Mouse (Mus musculus) hematopoietic stem cell, adult 5-6 weeks (primary cell): ENCODE measurements around the gene Babam2. TPM values are rescaled to one million over a fixed set of nuclear protein-coding genes. Genes with fewer than 3 reads are reported as not detected.

Source experiments
- ATAC-seq, 2 experiments: fragments of 125-278 bp in 1 of 2; replicated peaks in 1 of 2; 2 replicates each; pipeline ENCODE4 v1.8.0; 2016 to 2017; ENCODE audit warnings: inconsistent platforms in 2 of 2, mild to moderate bottlenecking in 2 of 2, moderate number of reproducible peaks in 2 of 2, low read depth in 1 of 2, moderate TSS enrichment in 1 of 2; ENCODE audit not compliant: low FRiP score in 2 of 2, poor library complexity in 2 of 2, severe bottlenecking in 2 of 2, insufficient read depth in 1 of 2, low TSS enrichment in 1 of 2
- total RNA-seq: library from RNA; stranded (forward); fragments of 172-1452, 232-1000 nt; gene quantifications from 2 replicates; pipeline ENCODE4 v1.2.3, GENCODE M21; 2017

The Babam2 gene
- total RNA-seq, 1 experiment from 2014 or later: 36.1 TPM

DNA sequence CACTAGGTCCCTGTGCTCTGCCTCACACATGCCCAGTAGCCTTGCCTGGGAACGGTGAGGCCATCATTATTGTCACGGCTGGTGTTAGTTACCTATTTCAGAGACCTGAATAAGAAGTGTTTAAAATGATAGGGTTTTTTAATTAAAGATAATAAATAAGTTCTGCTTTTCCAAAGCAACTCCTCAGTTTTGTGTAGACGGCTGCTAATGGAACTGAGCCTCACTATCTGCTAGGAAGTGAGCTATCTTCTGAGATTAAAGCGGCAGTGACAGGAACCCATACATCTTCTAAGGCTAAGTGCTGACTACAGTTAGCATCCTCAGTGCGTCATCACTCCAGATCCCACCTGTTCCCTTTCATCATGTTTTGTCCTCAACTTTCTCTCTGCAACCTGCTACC, 284.6 kb downstream of the Babam2 start:
- ATAC-seq: no peak

- ATAC-seq: no peak
Measured at GRCm38 (mm10) chr5:31983161-31983560, 285.7 kb downstream of the Babam2 start.

- ATAC-seq: peak in 1 of 2 experiments; percentile 7; a peak in 1 of 4 replicates
Measured at GRCm38 (mm10) chr5:31983817-31984368, 286.4 kb downstream of the Babam2 start.

GRCm38 (mm10) chr5:31984369-31984961, 287.0 kb downstream of the Babam2 start:
- ATAC-seq: peak; percentile 22 to 76; a peak in 3 of 4 replicates

DNA sequence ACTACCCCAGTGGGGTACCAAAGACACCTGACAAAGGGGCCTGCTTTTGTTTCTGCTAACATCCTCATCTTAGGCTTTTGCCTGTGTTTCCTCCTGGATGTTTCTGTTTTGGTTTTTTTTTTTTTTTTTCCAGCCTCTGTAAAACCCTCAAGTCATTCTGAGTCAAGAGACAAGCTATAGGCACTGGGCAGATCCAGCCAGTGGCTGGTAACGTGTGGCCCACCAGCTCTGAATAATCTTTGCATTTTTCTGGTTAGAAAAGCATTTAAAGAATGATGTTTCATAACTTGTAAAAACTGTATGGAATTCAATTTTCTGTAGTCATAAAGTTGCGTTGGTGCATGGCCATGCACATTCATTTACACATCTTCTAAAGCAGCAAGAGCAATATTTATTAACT, 287.5 kb downstream of the Babam2 start:
- ATAC-seq: no peak

DNA sequence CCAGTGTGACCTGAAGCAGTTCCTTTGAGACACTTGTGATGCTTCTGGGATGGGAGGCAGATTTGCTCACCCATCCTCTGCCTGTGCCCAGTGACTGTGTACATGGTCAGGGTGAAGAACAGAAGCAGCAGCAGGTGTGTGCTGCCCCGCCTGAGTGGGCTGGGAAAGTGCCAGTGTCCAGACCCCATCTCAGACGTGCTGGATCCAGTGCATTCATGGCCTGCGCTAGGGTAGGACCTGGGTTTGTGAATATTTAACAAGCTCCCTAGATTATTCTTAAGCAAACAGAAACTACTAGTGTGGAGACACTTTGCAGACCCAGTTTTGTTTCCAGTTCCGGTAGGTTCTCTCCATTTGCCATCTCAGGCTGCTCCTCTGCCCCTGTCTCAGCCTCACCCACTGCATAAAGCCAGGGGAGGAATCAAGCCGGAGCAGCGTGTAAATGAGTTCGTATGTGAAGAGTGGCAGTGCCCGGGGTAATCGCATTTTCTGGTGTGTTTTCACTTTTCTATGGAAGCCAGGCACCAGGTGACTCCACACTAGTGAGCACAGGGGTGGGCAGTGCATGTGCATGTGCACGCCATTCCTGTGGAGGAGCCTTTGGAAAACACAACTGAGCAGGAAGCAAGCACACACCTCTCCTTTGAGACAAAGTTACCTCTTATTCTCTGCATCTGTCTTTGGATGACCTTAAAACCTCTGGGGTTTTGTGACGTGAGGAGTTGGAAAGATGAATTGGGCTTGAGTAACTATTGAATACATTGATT, 290.2 kb downstream of the Babam2 start:
- no peak for ATAC-seq

- ATAC-seq: no peak
Measured at GRCm38 (mm10) chr5:31997189-31997954, 299.9 kb downstream of the Babam2 start.

GRCm38 (mm10) chr5:31998806-31999205, 301.3 kb downstream of the Babam2 start:
- ATAC-seq: no peak

DNA sequence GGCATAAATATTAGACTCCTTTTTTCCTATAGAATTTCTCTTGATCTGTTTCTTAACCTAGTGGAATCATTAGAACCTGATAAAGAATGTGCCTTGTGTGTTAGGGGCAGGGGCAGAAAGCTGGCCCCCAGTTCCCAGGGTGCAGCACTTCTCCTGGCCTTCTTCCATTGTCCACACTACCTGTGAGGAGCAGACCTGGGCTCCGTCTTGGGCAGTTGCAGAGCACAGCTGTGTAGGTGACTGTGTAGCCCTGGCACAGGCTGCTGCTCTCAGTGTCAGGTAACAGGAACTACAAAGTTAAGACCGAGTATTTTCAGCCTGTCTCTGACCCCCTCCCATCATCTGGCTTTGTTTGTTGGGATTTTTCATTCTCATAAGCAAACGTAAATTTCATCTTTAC, 302.6 kb downstream of the Babam2 start:
- no peak for ATAC-seq

- ATAC-seq: no peak
Measured at GRCm38 (mm10) chr5:32001266-32001665, 303.8 kb downstream of the Babam2 start.

- no peak for ATAC-seq
Measured at GRCm38 (mm10) chr5:32001771-32002170, 304.3 kb downstream of the Babam2 start.

GRCm38 (mm10) chr5:32008401-32008800, 310.9 kb downstream of the Babam2 start:
- ATAC-seq: no peak

DNA sequence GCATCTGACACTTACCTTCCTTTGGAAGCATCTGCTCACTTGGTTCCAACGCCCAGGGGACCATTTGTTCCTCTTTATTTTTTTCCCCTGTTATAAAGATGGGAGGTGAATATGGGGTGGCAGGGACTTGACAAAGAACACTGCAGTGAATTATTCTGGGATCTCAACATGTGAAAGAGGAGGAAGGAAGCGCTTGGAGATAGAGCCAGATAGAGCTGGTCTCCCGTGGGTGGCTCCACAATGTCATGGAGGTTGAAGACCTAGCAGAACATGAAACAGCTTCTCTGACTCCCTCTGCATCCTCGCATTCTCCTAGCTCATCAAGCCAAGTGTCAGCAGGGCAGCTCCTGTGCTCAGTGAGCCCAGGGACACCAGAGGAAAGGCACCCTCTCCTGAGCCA, 312.6 kb downstream of the Babam2 start:
- ATAC-seq: no peak

DNA sequence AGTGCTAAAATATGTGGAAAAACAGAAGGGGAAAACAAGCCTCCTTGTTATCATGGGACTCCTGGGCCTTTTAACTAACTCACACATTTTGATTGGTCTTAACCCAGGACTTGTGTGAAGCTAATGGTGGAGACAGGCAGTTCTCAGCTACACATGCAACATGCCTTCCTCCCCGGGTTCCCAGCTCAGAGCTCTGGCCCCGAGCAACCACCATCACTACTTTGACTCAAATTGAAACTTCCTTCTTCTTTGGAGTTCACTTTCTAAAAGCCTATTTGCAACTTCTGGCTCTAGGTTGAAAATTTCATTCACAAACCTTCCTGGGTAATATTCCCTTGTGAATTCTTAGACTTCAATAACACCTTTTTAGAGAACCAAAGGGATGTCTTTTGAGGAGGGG, 315.6 kb downstream of the Babam2 start:
- ATAC-seq: no peak

DNA sequence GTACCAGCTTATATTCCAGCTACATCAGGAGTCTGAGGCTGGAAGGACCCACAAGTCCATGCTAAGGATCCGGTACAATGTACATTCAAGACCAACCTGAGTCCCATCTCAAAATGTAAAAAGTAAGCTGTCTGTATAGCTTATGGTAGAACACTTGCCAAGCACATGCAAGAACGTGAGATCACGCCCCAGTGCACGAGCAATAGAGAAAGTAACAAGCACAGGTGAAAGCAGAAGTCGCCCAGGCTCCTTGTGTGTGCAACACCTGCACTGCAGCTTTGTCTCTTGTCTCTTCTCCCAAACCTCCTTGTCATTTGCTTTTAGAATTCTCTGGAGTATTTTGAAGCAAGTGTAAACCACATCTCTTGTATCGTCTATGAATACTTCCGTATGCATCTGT, 317.3 kb downstream of the Babam2 start:
- ATAC-seq: no peak

GRCm38 (mm10) chr5:32015949-32016478, 318.5 kb downstream of the Babam2 start:
- no peak for ATAC-seq

GRCm38 (mm10) chr5:32017686-32018085, 320.2 kb downstream of the Babam2 start:
- ATAC-seq: no peak

DNA sequence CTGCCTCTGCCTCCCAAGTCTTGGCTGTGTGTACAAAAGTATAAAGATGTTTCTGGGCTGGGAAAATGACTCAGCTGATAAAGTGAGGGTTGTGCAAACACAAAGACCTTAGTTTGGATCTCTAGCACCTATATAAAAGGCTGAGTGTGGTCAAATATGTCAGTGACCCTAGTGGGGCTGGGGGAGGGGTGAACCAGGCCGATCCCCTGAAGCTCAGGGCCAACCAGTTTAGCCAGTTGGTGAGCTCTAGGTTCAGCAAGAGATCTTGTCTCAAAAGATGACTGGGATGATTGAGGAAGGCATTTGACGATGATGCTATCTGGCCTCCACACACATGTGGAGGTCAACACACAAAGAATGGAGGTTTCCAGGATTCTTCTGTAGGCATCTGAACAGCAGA, 320.8 kb downstream of the Babam2 start:
- no peak for ATAC-seq
